Mouse (Mus musculus) adrenal gland, postnatal 10 days (tissue): Measurements from ENCODE around the gene Lipe. TPM values are rescaled to one million over a fixed set of nuclear protein-coding genes. Genes with fewer than 3 reads are reported as not detected.
A peak's percentile ranks its signal among the peaks of the same experiment; 100 is the strongest.

Experiments used
- DNase-seq: peaks from one replicate; pipeline ENCODE4 v3.0.0; 2021; ENCODE audit warnings: mixed read lengths
- total RNA-seq, 2 experiments: library from RNA; stranded (reverse); gene quantifications; 2 replicates each; pipeline ENCODE4 v1.2.3; 2021

The Lipe gene
- total RNA-seq, 2 experiments from 2014 or later, result 391 to 441 TPM

DNA sequence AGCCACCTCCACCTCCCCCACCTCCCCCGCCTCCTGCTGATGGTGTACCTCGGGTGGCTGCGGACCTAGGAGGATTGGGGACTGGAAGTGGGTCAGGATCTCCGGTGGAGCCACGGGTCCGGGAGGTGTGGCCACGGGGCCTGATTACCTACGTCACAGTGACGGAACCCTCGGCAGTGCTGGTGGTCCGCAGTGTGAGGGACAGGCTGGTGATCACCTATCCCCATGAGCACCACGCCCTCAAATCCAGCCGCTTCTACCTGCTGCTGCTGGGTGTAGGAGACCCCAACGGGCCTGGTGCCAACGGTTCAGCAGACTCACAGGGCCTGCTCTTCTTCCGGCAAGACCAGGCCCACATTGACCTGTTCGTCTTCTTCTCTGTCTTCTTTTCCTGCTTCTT, 34.9 kb downstream of the Lipe start:
- no peak for DNase-seq

GRCm38 (mm10) chr7:25363151-25363550, 35.4 kb downstream of the Lipe start:
- peak; percentile 69 for DNase-seq

DNA sequence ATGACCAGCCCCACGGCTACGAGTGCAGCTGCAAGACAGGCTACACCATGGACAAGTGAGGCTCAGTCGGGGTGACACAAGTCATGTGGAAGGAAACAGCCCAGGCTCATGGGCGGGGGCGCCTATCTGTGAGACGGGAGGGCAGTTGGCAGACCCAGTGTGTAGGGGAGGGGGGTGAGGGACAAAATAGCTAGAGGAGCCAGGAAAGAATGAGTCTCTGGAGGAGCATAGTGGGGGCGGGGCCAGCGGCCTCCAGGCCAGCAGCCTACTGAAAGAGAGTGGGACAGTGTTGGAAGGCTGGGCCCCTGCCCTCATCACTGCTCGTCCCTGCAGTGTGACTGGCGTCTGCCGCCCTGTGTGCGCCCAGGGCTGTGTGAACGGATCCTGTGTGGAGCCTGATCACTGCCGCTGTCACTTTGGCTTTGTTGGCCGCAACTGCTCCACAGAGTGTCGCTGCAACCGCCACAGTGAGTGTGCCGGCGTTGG, 39.7 kb downstream of the Lipe start:
- peak; percentile 49 for DNase-seq

- DNase-seq, result no peak
These were observed 49.6 kb downstream of the Lipe start for GRCm38 (mm10) chr7:25348861-25349260.

DNA sequence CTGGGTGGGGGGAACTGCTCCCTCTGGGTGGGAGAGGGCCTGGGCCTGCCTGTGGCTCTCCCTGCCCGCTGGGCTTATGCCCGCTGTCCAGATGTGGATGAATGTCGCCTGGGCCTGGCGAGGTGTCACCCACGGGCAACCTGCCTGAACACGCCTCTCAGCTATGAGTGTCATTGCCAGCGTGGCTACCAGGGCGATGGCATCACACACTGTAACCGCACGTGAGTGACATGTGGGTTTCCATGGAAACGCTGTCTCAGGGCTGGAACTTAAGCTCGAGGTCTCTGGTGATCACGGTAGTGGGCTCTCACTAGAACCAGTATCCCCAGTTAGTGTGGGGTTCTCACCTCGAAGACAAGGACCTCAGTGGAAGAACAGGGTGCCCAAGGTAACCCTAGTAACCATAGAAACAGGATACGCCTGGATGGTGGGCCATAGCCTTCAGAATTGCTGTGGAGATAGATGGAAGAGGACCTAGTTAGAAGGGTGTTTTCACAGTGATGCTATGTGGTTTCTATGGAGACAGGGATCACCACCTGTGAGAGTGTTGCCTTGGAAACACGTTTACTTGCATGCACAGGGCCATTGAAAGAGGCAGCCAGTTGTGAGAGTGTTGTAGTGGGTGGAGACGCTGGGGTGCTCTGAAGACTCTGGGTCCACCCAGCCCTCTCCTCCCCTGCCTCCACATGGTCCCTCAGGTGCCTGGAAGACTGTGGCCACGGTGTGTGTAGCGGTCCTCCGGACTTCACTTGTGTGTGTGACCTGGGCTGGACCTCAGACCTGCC, 57.3 kb downstream of the Lipe start:
- no peak for DNase-seq

- DNase-seq, result no peak
These were observed 59.2 kb downstream of the Lipe start for GRCm38 (mm10) chr7:25339329-25339728.

GRCm38 (mm10) chr7:25334472-25334871, 64.0 kb downstream of the Lipe start:
- peak; percentile 54 for DNase-seq

GRCm38 (mm10) chr7:25333596-25334307, 64.8 kb downstream of the Lipe start:
- DNase-seq, result peak; percentile 81

Other genes starting within 250 kb of the Lipe start
- 1 to 10 TPM; 2.3 to 3.6 TPM for gene Pou2f2, start 219.0 kb downstream of the Lipe start, total RNA-seq
- gene Dedd2, start 178.1 kb downstream of the Lipe start, total RNA-seq, result 10 to 100 TPM; 14.8 to 16.9 TPM
- 10 to 100 TPM in 1 of 2 experiments, 1 to 10 TPM in 1; 9.2 to 11.8 TPM for gene Zfp526, start 177.3 kb downstream of the Lipe start, total RNA-seq
- 10 to 100 TPM; 92.5 to 96.7 TPM for gene Gsk3a, start 160.9 kb downstream of the Lipe start, total RNA-seq
- 10 to 100 TPM; 33.0 to 42.3 TPM for gene Erf, start 147.9 kb downstream of the Lipe start, total RNA-seq
- gene Cic, start 131.0 kb downstream of the Lipe start, total RNA-seq, result 100 to 1,000 TPM in 1 of 2 experiments, 10 to 100 TPM in 1; 92.7 to 116 TPM
- 10 to 100 TPM; 38.1 to 39.7 TPM for gene Pafah1b3, start 100.7 kb downstream of the Lipe start, total RNA-seq
- not detected for gene Prr19, start 97.3 kb downstream of the Lipe start, total RNA-seq
- gene Tmem145, start 92.6 kb downstream of the Lipe start, total RNA-seq, result 1 to 10 TPM; 1.1 to 2.2 TPM
- 10 to 100 TPM; 31.1 to 41.0 TPM for gene Megf8, start 81.5 kb downstream of the Lipe start, total RNA-seq
- not detected for gene Cnfn, start 29.0 kb downstream of the Lipe start, total RNA-seq
- gene Cxcl17, start 14.2 kb upstream of the Lipe start, total RNA-seq, result not detected
- 10 to 100 TPM; 16.0 to 21.7 TPM for gene Ceacam1, start 78.9 kb upstream of the Lipe start, total RNA-seq
- gene Ceacam2, start 141.1 kb upstream of the Lipe start, total RNA-seq, result 1 to 10 TPM; 2.0 to 3.4 TPM
- not detected for gene Erich4, start 217.2 kb upstream of the Lipe start, total RNA-seq
- gene Dmac2, start 220.7 kb upstream of the Lipe start, total RNA-seq, result 10 to 100 TPM; 36.2 to 51.7 TPM
- gene B3gnt8, start 227.9 kb upstream of the Lipe start, total RNA-seq, result 1 to 10 TPM; 4.0 TPM